Mouse (Mus musculus) limb, embryonic 10.5 days (tissue): ENCODE data around the gene Pik3c2b. TPM values are rescaled to one million over a fixed set of nuclear protein-coding genes. Genes with fewer than 3 reads are reported as not detected.

Source experiments
- DNase-seq: peaks from one replicate; pipeline ENCODE4 v3.0.0-alpha.2; 2017; ENCODE audit warnings: low spot score
- H3K27ac ChIP-seq: fragments of 300-500 bp; sonication (generic); 2 replicates; pipeline ENCODE4 v1.5.1; 2016; ENCODE audit warnings: mild to moderate bottlenecking
- H3K27me3 ChIP-seq: fragments of 300-500 bp; sonication (generic); 2 replicates; pipeline ENCODE4 v1.6.1; 2016; ENCODE audit warnings: low read depth, mild to moderate bottlenecking; ENCODE audit not compliant: poor library complexity, severe bottlenecking
- H3K36me3 ChIP-seq: fragments of 300-500 bp; sonication (generic); 2 replicates; pipeline ENCODE4 v1.6.1; 2016; ENCODE audit warnings: mild to moderate bottlenecking, moderate library complexity
- H3K4me1 ChIP-seq: fragments of 300-500 bp; sonication (generic); 2 replicates; pipeline ENCODE4 v1.6.1; 2016
- H3K4me3 ChIP-seq: fragments of 300-500 bp; sonication (generic); 2 replicates; pipeline ENCODE4 v1.5.1; 2016; ENCODE audit warnings: mild to moderate bottlenecking, moderate library complexity
- H3K9me3 ChIP-seq: fragments of 300-500 bp; sonication (generic); replicated peaks from 2 replicates; pipeline ENCODE4 v1.6.1; 2016; ENCODE audit warnings: mild to moderate bottlenecking
- WGBS: fragments of 180-500 bp; shearing (Covaris S2); methylation state at CpG from one replicate; pipeline ENCODE4 v1.1.7; 2016; 5-methylcytosine and 5-hydroxymethylcytosine counted together
- polyA plus RNA-seq: library from polyadenylated mRNA; unstranded; fragments of >200 nt; fragmentation: Nextera tagmentation; extraction: Ambion mirVana; gene quantifications from 2 replicates; pipeline ENCODE4 v1.2.1, GENCODE M21; 2016

Gene Pik3c2b
- polyA plus RNA-seq, 1 experiment from 2014 or later, result 7.4 TPM

DNA sequence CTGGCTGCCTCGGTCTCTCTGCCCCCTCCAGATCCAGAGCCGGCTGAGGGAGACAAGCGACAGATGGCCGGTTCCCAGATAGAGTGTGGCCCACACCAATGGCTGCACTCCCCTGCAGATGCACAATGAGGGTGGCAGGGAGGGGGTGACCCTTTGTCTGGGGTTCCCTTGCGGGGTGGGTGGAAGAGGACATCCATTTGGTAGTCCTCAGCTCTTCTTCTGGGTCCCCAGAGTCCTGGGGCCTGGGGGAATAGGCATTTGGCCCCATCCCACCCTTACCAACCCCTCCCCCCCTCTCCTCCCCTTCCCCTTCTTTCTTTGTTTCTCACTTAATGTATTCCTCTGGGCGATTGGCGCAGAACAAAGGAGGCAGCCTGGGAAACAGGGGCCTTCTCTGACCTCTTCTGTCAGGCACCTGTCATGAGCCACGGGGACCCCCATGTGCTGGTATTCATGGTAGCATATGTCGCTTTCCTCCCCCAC lies 34.7 kb downstream of the Pik3c2b start:
- DNase-seq, result no peak
- Histone ChIP-seq H3K36me3 (peaks cover 48% of the 10 kb centered on the region), H3K9me3 (no peaks in the 10 kb centered on the region), H3K27ac (no peak overlapping the region), H3K4me3 (no peak overlapping the region), H3K4me1 (peaks cover 36% of the 10 kb centered on the region), H3K27me3 (no peaks in the 10 kb centered on the region)
- WGBS, result 46% methylated on average over 9 of the region's 9 CpGs

DNA sequence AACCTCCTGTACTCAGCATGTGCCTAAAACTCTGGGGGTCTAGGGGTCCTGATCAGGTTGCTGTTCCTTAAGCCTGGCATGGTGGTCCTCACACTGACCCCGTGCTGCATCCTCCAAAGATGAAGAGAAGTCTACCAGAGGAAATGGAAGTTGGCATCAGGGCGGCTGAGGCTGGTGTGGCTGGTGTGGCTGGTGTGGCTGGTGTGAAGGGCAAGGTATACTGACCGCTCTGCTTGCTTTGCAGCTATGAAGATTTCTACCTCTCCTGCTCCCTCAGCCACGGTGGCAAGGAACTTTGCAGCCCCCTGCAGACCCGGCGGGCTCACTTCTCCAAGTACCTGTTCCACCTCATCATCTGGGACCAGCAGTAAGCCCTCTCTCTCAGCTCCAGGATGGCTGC lies 35.2 kb downstream of the Pik3c2b start:
- peaks cover 49% of the 10 kb centered on the region for H3K36me3 ChIP-seq
- H3K4me1 ChIP-seq, result peaks cover 36% of the 10 kb centered on the region
- H3K27me3 ChIP-seq, result no peaks in the 10 kb centered on the region
- 87% methylated on average over 6 of the region's 6 CpGs for WGBS
- no peaks in the 10 kb centered on the region for H3K9me3 ChIP-seq
- no peak overlapping the region for H3K4me3 ChIP-seq
- no peak for DNase-seq
- no peak overlapping the region for H3K27ac ChIP-seq

DNA sequence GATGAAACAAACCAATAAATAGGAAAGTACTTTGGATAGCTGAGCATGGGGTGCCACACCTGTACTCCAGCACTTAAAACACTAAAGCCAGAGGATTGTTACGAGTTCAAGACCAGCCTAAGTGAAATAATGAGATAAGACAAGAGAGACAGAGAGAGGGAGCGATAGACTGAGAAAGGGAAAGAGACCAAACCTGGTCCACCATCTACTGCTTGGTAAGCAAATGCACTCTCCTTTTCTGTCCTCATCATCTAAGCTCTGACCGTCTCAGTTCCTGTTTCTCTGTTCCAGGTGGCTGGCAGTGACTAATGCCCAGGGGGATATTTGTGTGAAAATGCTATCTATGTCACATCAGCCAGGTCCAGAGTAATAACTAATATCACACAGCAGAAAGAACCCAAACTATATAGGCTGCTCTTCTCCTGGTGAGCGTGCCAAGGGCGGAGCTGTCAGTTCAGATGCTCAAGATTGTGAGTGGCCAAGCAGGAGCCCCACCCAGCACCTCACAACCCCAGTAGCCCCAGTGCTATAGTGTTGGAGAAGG lies 37.6 kb downstream of the Pik3c2b start:
- DNase-seq, result no peak
- H3K9me3 ChIP-seq, result no peaks in the 10 kb centered on the region
- peaks cover 27% of the 10 kb centered on the region for H3K4me1 ChIP-seq
- no peak overlapping the region for H3K4me3 ChIP-seq
- H3K27me3 ChIP-seq, result no peaks in the 10 kb centered on the region
- H3K36me3 ChIP-seq, result peaks cover 40% of the 10 kb centered on the region
- H3K27ac ChIP-seq, result no peak overlapping the region
- 96% methylated on average over 5 of the region's 5 CpGs for WGBS

DNA sequence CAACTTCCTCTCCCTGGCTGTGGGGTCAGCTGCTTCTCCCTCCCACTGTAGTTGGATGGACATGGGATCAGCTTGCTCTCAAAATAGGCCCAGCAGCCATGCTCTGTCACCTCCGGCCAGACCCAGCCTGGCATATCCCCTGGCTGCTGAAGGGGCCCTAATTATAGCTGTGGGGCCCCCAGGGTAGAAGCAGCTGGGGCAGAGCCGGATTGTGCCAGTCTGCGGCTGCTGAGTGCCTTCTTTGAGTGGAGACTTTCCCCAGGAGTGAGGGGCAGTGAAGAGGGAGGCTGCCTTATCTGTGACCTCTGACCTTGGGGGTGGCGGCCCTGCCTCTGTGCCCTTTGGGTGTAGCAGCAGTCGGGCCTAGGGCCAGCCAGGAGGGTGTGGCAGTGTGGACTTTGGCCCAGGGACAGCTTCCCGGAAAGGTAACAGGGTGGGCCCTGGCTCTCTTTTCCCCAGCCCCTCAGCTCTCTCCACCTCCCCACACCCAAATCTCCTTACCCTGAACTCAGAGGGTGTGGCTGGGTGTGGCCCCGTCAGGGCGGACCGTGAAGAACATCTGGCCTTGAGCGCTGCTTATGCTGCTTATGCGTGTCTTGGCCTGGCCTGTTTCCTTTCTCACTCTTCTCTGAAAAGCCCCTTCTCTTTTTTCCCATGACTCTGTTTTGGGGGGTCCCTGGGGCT lies 38.6 kb downstream of the Pik3c2b start:
- Histone ChIP-seq H3K27ac (no peak overlapping the region), H3K36me3 (peaks cover 38% of the 10 kb centered on the region), H3K4me3 (no peak overlapping the region), H3K27me3 (no peaks in the 10 kb centered on the region), H3K4me1 (peaks cover 24% of the 10 kb centered on the region), H3K9me3 (no peaks in the 10 kb centered on the region)
- WGBS, result 75% methylated on average over 11 of the region's 11 CpGs
- DNase-seq, result no peak

DNA sequence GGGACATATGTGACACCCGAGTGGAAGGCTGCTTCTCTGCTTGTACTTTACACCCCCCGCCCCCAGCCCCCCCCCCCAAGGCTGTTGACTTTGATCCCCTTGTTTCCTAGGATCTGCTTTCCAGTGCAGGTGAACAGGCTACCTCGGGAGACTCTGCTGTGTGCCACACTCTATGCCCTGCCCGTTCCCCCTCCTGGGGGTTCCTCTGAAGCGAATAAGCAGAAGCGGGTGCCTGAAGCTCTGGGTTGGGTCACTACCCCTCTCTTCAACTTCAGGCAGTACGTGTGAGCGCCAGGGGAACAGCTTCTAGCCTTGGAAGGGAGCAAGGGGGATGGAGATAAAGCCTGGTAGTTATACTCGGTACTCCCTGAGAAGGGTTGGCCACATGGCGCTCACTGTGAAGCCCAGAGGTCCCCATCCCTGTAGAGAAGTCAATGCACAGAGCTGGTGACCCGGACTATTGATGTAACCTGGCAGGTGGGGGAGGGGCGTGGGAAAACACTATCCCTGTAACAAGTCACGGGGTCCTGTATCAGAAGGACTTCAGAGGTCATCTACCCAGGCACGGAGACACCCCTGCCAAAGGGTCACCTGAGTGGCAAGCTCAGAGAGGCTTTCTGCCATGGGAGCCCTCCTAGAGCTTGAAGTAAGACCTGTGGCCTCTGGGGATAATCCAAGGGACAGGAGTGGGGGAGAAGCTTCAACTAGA lies 39.4 kb downstream of the Pik3c2b start:
- Histone ChIP-seq H3K27ac (no peak overlapping the region), H3K9me3 (no peaks in the 10 kb centered on the region), H3K27me3 (no peaks in the 10 kb centered on the region), H3K36me3 (peaks cover 40% of the 10 kb centered on the region), H3K4me1 (peaks cover 22% of the 10 kb centered on the region), H3K4me3 (no peak overlapping the region)
- WGBS, result 80% methylated on average over 14 of the region's 14 CpGs
- DNase-seq, result no peak

DNA sequence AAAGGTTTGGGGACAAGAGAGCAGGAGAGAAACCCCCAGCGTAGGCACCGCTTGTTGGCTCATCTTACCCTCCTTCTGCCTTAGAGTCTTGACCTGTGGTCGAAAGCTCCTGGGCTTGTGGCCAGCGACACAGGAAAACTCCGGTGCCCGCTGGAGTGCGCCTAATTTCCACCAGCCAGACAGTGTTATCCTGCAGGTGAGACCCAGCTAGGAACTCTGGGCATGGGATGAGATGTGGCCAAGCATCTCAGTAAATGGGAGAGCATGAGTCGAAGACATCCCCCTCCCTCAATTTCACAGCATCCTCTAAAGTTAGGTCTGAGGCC lies 39.9 kb downstream of the Pik3c2b start:
- Histone ChIP-seq H3K4me1 (peaks cover 22% of the 10 kb centered on the region), H3K4me3 (no peak overlapping the region), H3K27ac (no peak overlapping the region), H3K36me3 (peaks cover 45% of the 10 kb centered on the region), H3K9me3 (no peaks in the 10 kb centered on the region), H3K27me3 (no peaks in the 10 kb centered on the region)
- DNase-seq, result no peak
- 95% methylated on average over 8 of the region's 8 CpGs for WGBS

DNA sequence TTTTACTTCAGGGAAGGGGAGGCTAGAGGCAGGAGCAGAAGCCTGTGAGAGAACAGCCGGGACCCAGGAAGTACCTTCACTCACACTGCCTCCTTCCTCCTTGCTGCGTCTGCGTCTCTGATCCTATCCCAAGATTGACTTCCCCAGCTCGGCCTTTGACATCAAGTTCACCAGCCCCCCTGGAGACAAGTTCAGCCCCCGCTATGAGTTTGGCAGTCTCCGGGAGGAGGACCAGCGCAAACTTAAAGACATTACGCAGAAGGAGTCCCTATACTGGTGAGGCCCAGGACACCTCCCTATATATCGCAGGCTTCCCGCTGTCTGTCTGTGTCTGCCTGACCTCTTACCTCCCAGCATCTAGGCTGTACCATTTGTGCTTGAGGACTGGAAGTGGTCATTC lies 41.3 kb downstream of the Pik3c2b start:
- DNase-seq, result no peak
- Histone ChIP-seq H3K4me3 (no peak overlapping the region), H3K27ac (no peak overlapping the region), H3K27me3 (no peaks in the 10 kb centered on the region), H3K4me1 (peaks cover 22% of the 10 kb centered on the region), H3K36me3 (peaks cover 45% of the 10 kb centered on the region), H3K9me3 (no peaks in the 10 kb centered on the region)
- WGBS, result 90% methylated on average over 10 of the region's 10 CpGs

DNA sequence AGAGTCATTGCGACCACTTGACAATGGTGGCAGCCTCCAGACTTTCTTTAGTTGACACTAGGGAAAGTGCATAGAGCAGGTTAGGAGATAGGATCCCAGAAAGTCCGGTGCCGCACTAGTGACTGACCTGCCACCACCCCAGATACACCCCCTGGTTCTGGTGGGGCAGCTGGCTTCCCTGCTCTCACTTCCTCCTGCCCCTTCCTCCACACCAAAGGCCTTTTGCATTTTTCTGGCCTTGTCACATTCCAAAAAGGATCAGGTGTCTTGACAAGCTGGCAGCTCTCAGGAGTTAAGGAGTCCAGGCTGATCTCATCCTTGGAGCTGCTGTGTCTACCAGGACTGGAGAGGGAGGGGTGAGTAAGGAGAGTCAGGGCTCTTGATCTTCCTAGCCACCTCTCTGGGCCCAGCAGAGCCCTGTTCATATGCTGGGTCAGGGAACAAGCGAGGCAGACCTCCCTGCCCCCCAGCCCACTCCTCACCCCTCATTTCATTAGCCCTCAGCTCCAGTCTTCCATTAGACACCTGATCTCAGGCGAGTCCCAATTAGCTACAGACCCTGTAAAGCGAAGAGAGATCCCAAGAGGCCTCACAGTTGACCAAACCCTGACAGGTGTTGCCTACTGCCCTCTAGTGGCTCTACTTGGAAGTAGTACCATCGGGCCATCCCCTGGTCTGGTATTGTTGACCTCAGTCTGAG lies 41.9 kb downstream of the Pik3c2b start:
- H3K27ac ChIP-seq, result no peak overlapping the region
- WGBS, result 44% methylated on average over 7 of the region's 7 CpGs
- DNase-seq, result peak; percentile 77
- no peak overlapping the region for H3K4me3 ChIP-seq
- peaks cover 22% of the 10 kb centered on the region for H3K4me1 ChIP-seq
- peaks cover 44% of the 10 kb centered on the region for H3K36me3 ChIP-seq
- no peaks in the 10 kb centered on the region for H3K9me3 ChIP-seq
- no peaks in the 10 kb centered on the region for H3K27me3 ChIP-seq

DNA sequence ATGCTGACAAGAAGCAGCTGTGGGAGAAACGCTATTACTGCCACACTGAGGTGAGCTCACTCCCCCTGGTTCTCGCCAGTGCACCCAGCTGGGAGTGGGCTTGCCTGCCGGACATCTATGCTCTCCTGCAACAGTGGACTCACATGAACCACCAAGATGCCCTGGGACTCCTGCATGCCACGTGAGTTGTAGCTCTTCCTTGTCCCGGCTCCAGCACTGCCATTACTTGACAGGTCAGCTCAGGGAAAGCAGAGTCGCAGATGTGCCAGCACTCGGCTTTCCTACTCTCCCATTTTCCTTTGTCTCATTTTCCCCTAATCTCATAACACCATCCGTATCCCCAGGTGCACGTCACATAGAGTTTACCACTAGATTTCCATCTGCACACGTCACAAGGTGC lies 42.7 kb downstream of the Pik3c2b start:
- Histone ChIP-seq H3K4me3 (no peak overlapping the region), H3K27ac (no peak overlapping the region), H3K27me3 (no peaks in the 10 kb centered on the region), H3K36me3 (peaks cover 38% of the 10 kb centered on the region), H3K9me3 (no peaks in the 10 kb centered on the region), H3K4me1 (peaks cover 22% of the 10 kb centered on the region)
- no peak for DNase-seq
- 90% methylated on average over 10 of the region's 10 CpGs for WGBS

DNA sequence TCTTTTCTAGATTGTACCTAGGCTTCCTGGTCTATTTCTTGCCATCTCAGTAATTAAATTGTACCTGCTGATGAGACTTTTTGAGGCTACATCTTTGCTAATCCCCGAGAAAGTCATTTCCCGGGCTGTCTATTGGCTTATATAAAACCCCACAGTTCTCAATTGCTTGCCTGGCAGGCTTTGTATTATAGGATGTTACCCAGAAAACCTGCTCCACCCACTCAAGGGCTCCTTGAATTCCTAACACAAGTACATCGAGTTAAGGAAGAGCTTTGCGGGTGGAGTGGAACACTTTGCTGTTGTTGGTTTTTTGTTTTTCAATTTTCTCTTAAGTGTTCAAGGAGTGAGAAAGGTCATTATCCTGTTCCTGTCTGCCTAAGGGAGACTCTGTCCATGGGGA lies 43.9 kb downstream of the Pik3c2b start:
- H3K27ac ChIP-seq, result no peak overlapping the region
- H3K4me3 ChIP-seq, result no peak overlapping the region
- WGBS, result 85% methylated on average over 4 of the region's 4 CpGs
- H3K27me3 ChIP-seq, result no peaks in the 10 kb centered on the region
- DNase-seq, result no peak
- peaks cover 36% of the 10 kb centered on the region for H3K36me3 ChIP-seq
- no peaks in the 10 kb centered on the region for H3K9me3 ChIP-seq
- H3K4me1 ChIP-seq, result peaks cover 14% of the 10 kb centered on the region

DNA sequence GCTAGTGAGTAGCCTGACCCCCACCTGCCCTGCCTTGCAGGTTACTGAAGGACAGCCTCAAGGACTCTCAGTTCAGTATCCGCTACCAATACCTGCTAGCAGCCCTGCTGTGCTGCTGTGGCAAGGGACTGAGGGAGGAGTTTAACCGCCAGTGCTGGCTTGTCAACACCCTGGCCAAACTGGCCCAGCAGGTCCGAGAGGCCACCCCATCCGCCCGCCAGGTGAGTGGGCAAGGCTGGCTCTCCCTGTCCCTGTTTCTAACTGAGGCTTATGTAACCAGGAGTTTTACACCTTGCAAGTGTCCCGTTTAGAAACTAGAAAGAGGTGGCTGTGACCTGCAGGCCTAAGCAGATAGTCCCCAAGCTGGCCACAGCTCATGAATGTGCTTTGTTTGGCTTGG lies 45.2 kb downstream of the Pik3c2b start:
- H3K27me3 ChIP-seq, result no peaks in the 10 kb centered on the region
- no peak for DNase-seq
- H3K4me1 ChIP-seq, result peaks cover 11% of the 10 kb centered on the region
- peaks cover 39% of the 10 kb centered on the region for H3K36me3 ChIP-seq
- H3K27ac ChIP-seq, result no peak overlapping the region
- H3K4me3 ChIP-seq, result no peak overlapping the region
- WGBS, result 75% methylated on average over 6 of the region's 6 CpGs
- H3K9me3 ChIP-seq, result no peaks in the 10 kb centered on the region

DNA sequence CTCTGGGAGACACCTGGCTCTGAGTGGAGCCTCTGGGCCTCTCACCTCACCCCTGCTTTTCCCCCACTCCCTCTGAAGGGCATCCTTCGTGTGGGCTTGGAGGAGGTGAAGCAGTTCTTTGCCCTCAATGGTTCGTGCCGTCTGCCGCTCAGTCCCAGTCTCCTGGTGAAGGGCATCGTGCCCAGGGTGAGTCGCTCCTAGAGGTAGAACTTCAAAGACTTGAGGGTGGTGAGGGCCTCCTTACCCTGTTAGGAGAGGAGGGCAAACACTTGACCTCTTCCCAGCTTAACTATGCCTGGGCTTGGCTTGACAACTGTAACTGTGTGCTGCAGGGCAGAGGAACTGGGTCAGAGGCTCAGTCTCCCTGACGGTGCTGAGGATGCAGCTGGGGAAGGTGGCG lies 46.0 kb downstream of the Pik3c2b start:
- Histone ChIP-seq H3K27me3 (no peaks in the 10 kb centered on the region), H3K27ac (no peak overlapping the region), H3K4me1 (peaks cover 11% of the 10 kb centered on the region), H3K4me3 (no peak overlapping the region), H3K9me3 (no peaks in the 10 kb centered on the region), H3K36me3 (peaks cover 44% of the 10 kb centered on the region)
- 87% methylated on average over 8 of the region's 8 CpGs for WGBS
- DNase-seq, result no peak

DNA sequence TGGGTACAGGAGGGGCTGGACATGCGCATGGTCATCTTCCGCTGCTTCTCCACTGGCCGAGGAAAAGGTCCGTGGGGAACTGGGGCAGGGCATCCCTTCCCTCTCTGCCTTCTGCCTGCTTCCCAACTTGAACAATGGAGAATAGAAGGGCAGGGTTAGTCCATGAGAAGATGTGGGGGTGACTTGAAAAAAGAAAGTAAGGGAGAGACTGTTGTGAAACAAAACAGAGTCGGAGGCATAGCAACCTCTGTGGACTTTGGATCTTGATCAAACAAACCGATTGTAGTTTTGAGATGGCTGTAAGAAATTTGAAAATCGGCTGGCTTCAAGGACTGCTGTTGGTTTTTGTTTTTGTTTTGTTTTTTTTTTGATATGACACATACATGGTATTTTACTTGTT lies 48.3 kb downstream of the Pik3c2b start:
- Histone ChIP-seq H3K27me3 (no peaks in the 10 kb centered on the region), H3K36me3 (peaks cover 51% of the 10 kb centered on the region), H3K9me3 (no peaks in the 10 kb centered on the region), H3K27ac (no peak overlapping the region), H3K4me1 (no peaks in the 10 kb centered on the region), H3K4me3 (no peak overlapping the region)
- DNase-seq, result no peak
- WGBS, result 94% methylated on average over 7 of the region's 7 CpGs
